Mouse (Mus musculus): ENCODE measurements around the gene Ctnna3. TPM values are rescaled to one million over a fixed set of nuclear protein-coding genes. Genes with fewer than 3 reads are reported as not detected.
A peak's percentile ranks its signal among the peaks of the same experiment; 100 is the strongest.

Gene Ctnna3
- total RNA-seq, 2 experiments from 2014 or later, result 2.1 to 3.5 TPM

GRCm38 (mm10) chr10:63710211-63710610, 280.3 kb downstream of the Ctnna3 start:
- no peak for DNase-seq

DNA sequence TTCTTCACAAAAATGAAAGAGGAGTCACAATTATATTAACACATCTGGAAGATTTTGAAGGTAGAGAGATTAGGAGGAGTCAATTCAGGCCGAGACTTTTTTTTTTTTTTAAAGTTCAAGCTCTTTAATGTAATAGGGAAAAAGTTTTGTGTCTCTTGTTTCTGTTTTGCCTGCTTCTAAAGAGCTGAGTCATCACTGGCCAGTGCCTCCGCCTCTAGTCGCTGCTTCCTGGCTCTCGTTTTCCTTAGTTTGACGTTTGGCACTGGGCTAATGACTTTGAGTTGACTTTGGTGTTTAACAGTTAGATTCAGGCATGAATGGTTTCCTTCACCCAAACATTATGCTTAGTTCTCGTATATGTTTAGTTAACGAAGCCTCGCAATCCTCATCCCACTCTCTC, 282.6 kb downstream of the Ctnna3 start:
- no peak for DNase-seq

- DNase-seq, result no peak
These were observed 284.3 kb downstream of the Ctnna3 start for GRCm38 (mm10) chr10:63714151-63714550.

DNA sequence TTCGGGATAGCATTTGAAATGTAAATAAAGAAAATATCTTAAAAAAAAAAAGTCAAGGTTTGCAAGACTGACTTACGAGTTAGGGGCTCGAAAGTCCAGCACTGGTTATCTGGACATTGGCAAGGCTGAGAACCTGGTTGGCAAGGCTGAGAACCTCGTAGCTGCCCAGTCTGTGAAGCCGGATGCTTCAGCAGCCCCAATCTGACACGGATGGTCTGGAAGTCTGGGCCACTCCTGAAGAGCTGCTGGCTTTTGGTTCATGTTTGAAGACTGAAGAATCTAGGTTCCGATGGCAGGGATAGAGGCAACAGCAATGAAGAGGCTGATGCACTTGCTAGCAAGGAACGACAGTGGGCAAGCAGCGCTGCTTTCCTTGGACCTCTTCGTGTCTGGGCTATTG, 339.0 kb downstream of the Ctnna3 start:
- DNase-seq, result no peak

DNA sequence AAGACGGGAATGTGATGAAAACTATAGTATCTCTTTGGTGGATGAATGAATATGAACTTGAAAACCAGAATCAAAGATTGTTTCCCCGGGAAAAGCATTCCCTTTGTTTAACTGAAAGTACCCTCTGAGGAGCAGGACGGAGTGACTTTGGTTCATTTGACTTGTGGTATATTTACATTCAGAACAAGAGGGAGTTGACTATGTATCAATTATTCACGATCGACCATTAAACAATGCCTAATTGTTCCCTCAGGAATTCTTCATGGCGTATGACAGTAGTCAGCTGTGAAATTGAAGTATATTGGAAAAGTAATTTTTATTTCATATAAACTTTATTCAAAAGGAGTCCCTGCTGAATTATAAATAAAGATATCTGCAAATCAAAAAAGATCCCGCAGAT, 341.8 kb downstream of the Ctnna3 start:
- DNase-seq, result no peak

DNA sequence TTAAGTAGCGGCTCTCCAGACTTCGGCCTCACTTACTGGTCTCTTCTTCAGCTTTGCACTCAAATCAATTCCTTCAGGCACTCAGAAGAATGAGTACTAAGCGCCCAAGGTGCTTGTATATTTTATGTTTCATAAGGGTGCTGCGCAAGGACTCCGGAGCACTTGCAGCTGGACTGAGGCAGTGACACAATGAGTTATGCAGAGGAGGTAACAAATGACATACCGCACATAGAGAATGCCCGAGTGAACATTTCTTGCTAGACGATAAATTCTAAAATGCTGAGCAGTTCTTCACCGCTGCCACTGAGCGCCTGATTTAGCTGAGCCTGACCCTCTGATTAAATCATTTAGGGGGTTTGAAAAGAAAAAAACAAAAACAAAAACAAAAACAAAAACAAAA, 342.2 kb downstream of the Ctnna3 start:
- DNase-seq, result no peak

DNA sequence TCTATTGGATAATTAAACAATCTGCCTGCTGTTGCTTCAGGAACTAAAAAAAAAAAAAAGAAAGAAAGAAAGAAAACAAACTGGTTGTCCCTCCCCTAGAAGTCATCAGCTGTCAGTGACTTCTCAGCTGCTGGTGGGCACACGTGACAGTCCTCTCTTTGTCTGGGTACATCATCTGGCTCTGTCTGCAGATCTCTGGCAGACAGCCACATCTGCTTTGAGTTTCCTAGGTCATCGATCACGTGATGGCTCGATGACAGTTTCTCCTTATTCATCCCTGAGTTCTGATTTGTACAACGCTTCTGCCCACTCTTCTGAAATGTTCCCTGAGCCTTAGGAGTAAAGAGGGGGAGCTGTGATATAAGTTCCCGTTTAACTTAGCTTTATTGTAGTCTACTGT, 352.1 kb downstream of the Ctnna3 start:
- DNase-seq, result peak; percentile 19

DNA sequence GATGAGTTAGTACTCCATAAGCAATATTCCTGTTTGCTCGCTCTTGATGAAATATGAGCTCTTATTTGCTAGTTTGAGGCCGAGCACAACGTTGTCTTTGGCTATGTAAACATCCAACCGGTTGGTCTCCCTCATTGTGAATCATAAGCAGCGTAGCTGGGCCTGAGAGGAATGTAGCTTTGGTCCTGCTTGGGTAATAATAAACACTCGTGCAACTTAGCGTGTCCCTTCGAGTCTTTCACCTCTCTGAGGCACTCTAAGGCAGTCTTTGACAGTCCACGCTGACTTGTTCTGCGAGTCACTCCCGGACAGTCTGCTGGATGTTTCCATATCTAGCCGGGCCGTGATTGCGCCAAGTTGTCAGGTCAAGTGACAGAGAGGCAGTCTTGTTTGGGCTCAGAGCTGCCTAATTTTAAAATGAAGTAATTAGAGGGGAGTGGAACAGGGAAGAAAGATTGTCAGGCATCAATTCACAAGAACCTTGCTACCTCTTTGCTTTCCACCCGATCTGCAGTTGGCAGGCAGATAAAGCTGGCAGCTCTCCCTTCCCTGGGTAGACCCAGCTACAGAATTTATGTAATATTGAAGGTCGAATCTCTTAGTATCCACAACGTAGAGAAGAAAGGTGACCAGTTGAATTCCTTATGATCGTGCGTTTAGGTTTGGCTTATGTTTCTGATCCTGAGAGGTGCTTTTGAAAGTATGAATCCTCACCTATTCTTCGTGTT, 355.1 kb downstream of the Ctnna3 start:
- peak; percentile 7 for DNase-seq

- no peak for DNase-seq
These were observed 356.5 kb downstream of the Ctnna3 start for GRCm38 (mm10) chr10:63786390-63786789.

DNA sequence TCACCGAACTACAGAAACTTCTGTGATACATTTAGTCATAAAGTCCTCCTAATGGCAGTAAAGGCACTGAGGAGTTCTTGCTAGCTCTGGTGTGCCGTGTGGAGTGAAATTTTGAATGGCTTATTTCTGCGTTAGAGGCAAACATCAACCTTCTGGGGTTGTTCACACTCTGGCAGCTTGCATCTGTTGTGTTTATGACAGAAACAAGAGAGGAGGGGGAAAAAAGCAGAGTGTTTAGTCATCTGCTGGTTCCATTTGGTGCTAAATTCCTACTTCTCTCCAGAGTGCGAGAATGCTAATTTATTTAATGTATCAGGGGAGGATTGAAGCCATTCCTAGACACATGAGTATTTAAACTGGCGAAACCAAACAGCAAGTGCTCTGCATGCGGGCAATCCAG, 374.0 kb downstream of the Ctnna3 start:
- DNase-seq, result no peak

- no peak for DNase-seq
These were observed 375.7 kb downstream of the Ctnna3 start for GRCm38 (mm10) chr10:63805551-63805950.

DNA sequence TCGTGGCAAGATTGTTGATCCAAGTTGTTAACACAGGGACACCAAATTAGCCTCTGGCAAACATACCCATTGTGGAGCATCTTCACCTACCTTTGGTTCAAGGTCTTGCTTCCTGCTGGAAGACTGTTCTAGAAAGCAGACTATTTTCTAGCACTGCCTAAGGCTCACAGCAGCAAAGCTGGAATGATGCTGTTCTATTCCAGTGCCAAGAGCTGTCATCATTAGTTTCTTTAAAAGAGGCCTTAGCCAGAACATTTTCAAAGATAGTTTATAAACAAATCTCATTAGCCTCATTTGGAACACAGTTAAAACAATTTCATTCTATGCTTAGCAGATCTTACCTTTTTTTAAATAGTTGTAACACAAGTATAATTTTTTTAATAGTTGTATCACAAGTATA, 376.4 kb downstream of the Ctnna3 start:
- no peak for DNase-seq

- DNase-seq, result no peak
These were observed 380.2 kb downstream of the Ctnna3 start for GRCm38 (mm10) chr10:63810043-63810617.

- DNase-seq, result no peak
These were observed 409.1 kb downstream of the Ctnna3 start for GRCm38 (mm10) chr10:63839011-63839410.

DNA sequence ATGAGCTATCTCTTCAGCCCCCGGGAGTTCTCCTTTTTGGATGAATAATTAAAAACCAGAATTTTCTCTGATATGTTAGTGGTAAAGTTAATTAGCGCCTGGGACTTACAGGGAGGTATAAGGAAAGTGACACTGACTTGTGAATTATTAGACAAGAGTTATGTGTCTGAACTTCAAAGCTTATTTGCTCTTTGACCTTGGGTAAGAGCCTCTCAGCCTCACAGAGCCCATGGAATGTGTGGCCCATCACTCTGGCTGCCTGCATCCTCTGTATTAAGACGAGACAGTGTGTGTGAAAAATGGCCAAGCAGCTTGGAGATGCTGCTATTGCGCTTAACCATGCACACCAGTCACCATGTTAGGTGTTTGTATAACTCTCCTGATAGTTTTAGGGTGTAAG, 422.0 kb downstream of the Ctnna3 start:
- no peak for DNase-seq

GRCm38 (mm10) chr10:63869123-63869522, 439.2 kb downstream of the Ctnna3 start:
- no peak for DNase-seq

GRCm38 (mm10) chr10:63880462-63880903, 450.6 kb downstream of the Ctnna3 start:
- no peak for DNase-seq

- DNase-seq, result no peak
These were observed 456.7 kb downstream of the Ctnna3 start for GRCm38 (mm10) chr10:63886449-63887088.

- DNase-seq, result no peak
These were observed 464.7 kb downstream of the Ctnna3 start for GRCm38 (mm10) chr10:63894612-63895011.

GRCm38 (mm10) chr10:63899891-63900290, 470.0 kb downstream of the Ctnna3 start:
- no peak for DNase-seq

DNA sequence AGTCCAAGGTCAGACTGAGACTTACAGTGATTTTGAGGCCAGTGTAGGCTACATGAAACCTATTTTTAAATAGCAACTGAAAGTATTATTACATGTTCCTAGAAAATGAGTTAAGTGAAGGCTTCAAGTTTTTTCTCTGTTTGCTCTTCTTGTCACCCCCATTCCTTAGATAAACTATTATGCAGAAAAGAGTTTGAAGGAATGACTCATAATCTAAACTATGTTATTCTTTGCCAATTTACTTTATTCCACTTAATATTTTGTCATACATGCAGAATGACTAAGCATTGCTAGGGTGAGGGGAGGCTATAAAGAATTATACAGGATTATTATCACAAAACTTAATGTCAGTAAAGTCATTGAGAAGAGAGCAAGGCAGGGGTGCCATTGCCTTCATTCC, 479.0 kb downstream of the Ctnna3 start:
- no peak for DNase-seq

GRCm38 (mm10) chr10:63927334-63927733, 497.4 kb downstream of the Ctnna3 start, which contains the start of gene Gm10118:
Gene Gm10118, minus strand, starts transcription at chr10:63927434.
- no peak for DNase-seq

GRCm38 (mm10) chr10:63933946-63934345, 504.0 kb downstream of the Ctnna3 start:
- DNase-seq, result no peak

DNA sequence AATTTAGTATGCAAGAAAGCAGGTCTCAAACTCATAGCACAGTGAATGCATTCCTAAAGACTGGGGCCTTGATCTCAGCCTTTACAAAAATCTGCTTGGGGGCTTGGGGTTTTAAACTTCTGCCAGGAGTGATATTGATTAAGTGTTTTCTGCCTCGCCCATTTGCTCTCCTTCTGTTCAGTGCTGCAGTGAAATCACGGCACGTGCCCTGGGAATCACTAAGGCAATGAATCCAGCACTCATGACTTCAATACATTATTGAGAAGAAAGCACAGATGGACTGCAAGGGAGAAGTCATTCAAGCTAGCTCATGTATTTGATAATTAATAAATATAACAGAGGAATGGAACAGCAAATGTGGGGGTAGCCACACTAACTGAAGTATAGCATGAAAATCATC, 515.6 kb downstream of the Ctnna3 start:
- DNase-seq, result no peak

Measured in adrenal gland, postnatal 10 days (tissue).